Mouse (Mus musculus) megakaryocyte, embryonic 14.5 days (primary cell): Measurements from ENCODE around the gene Fndc7. TPM values are rescaled to one million over a fixed set of nuclear protein-coding genes. Genes with fewer than 3 reads are reported as not detected.

Experiments used
- H3K27me3 ChIP-seq: replicated peaks from 2 replicates; pipeline ENCODE3; 2012; ENCODE audit warnings: inconsistent platforms
- H3K36me3 ChIP-seq: replicated peaks from 2 replicates; pipeline ENCODE3; 2012; ENCODE audit warnings: low read length, inconsistent platforms, mixed read lengths
- H3K4me1 ChIP-seq: 2 replicates; pipeline ENCODE4 v1.6.1; 2012; ENCODE audit warnings: inconsistent platforms
- H3K4me3 ChIP-seq: replicated peaks from 2 replicates; pipeline ENCODE3; 2012; ENCODE audit warnings: moderate library complexity, mild to moderate bottlenecking, inconsistent platforms
- H3K9me3 ChIP-seq: 2 replicates; pipeline ENCODE4 v1.6.1; 2012; ENCODE audit warnings: inconsistent platforms
- FLI1 ChIP-seq: IDR thresholded peaks from 2 replicates; pipeline ENCODE4 v1.6.1; 2012; ENCODE audit warnings: low read length, inconsistent platforms, mixed read lengths
- GATA1 ChIP-seq: IDR thresholded peaks from 3 replicates; pipeline ENCODE4 v1.6.1; 2012; ENCODE audit warnings: mixed read lengths, low read length, inconsistent platforms, borderline replicate concordance
- polyA plus RNA-seq: library from polyadenylated mRNA; stranded (reverse); fragments of >175 nt; gene quantifications from 2 replicates; pipeline ENCODE4 v1.2.3, GENCODE M21; 2012; ENCODE audit warnings: low replicate concordance; ENCODE audit not compliant: insufficient read depth

Fndc7 gene
- polyA plus RNA-seq, 1 experiment, result 0.04 TPM

GRCm38 (mm10) chr3:108915999-108916398, 26.2 kb upstream of the Fndc7 start:
- TF ChIP-seq FLI1, result no peak
- no peak for TF ChIP-seq GATA1
- Histone ChIP-seq H3K36me3 (no peaks in the 10 kb centered on the region), H3K4me1 (peaks cover 41% of the 10 kb centered on the region)

GRCm38 (mm10) chr3:108911548-108912413, 22.0 kb upstream of the Fndc7 start, which contains the start of gene Prpf38b:
Gene Prpf38b, minus strand, starts transcription at chr3:108911727.
- Histone ChIP-seq H3K36me3 (peaks cover 26% of the 10 kb centered on the region), H3K9me3 (no peaks in the 10 kb centered on the region), H3K27me3 (no peaks in the 10 kb centered on the region), H3K4me1 (peaks cover 46% of the 10 kb centered on the region), H3K4me3 (peak within 1 kb of the TSS; percentile 99)
- peak; percentile 48; the same call in 1 of the 2 replicates for TF ChIP-seq FLI1
- no peak for TF ChIP-seq GATA1

More at GRCm38 (mm10) chr3:108915999-108916398, 26.2 kb upstream of the Fndc7 start:
- no peaks in the 10 kb centered on the region for H3K9me3 ChIP-seq
- H3K27me3 ChIP-seq, result peaks cover 2% of the 10 kb centered on the region
- no peak overlapping the region for H3K4me3 ChIP-seq

- H3K4me1 ChIP-seq, result peaks cover 39% of the 10 kb centered on the region
- H3K27me3 ChIP-seq, result no peaks in the 10 kb centered on the region
- no peak for TF ChIP-seq FLI1
- TF ChIP-seq GATA1, result no peak
- H3K4me3 ChIP-seq, result peak overlapping the region; percentile 99
- H3K9me3 ChIP-seq, result no peaks in the 10 kb centered on the region
- H3K36me3 ChIP-seq, result peaks cover 33% of the 10 kb centered on the region
Measured at GRCm38 (mm10) chr3:108911081-108911547, 21.3 kb upstream of the Fndc7 start.

DNA sequence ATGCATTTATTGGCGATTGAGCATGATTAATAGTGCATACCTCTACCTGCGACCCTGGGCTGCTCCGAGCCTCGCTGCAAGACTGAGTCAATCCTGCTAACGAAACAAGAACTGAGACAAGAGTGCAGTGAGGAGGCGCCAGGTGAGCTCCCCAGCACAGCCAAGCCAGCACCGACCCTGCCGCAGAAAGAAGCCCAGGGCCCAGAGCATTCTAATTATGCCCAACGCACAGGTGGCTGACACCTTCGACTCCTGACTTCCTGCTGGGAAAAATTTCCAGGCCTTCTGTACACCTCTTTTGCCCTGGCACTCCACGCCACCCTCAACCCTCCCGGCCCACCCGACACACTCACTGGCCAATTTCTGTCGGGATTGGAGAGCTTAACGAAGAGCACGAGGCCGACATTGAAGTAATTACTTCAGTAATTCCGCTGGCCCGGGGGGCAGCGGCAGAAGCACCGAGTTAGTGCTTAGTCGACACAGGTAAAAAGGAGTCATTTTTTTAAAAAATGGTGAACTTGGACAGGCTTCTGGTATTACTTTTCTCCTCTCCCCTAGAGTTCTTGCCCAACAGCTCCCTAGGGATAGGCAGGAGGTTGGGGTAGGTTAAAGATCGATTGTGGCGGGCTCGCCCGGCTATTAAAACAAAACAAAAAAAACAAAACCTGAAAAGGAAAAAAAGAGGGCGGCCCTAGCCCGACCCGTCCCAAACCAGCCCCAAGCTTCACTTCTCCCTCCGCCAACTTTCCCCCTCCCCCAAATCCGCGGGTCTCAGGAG, 20.7 kb upstream of the Fndc7 start:
- peaks cover 38% of the 10 kb centered on the region for H3K4me1 ChIP-seq
- H3K27me3 ChIP-seq, result no peaks in the 10 kb centered on the region
- H3K36me3 ChIP-seq, result peaks cover 39% of the 10 kb centered on the region
- peak overlapping the region; percentile 99 for H3K4me3 ChIP-seq
- H3K9me3 ChIP-seq, result no peaks in the 10 kb centered on the region
- TF ChIP-seq FLI1, result no peak
- no peak for TF ChIP-seq GATA1

DNA sequence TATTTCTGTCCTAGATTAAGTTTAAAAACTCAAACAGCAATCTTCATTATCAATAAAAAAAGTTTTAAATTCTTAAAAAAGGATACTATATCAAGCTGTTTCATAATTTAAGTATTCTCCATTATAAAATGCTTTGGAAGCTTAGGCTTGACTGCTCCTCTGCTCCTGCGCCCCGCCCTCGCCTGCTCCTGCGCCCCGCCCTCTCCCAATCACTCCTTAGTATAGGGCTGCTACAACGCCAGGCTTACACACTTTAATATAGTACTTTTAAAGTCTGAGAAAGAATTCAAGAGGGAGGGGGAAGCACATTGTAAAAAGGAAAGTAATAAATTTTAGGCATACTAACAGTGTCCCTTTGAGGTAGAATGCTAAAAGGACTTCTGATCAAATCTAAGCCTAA, 13.1 kb upstream of the Fndc7 start:
- Histone ChIP-seq H3K4me3 (no peak overlapping the region), H3K27me3 (no peaks in the 10 kb centered on the region), H3K9me3 (no peaks in the 10 kb centered on the region), H3K36me3 (peaks cover 85% of the 10 kb centered on the region), H3K4me1 (peaks cover 55% of the 10 kb centered on the region)
- no peak for TF ChIP-seq GATA1
- no peak for TF ChIP-seq FLI1

DNA sequence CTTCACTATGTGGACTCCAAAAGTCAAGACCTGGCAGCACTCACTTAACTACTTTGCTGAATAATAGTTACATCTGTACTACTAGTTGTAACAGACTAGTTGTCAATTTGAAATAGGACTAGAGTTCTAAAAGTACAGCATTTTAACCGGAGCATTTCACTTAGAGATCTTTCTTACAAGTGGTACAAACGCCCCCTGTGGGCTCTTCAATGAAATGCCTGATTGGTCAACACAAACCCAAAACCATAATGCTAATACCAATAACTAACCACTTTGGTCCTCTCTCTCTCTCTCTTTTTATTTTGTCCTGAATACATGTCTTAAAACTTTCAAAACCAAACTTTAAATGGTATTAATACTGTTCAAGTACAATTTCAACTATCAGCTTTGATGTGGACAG, 12.2 kb upstream of the Fndc7 start:
- H3K27me3 ChIP-seq, result no peaks in the 10 kb centered on the region
- no peaks in the 10 kb centered on the region for H3K9me3 ChIP-seq
- TF ChIP-seq GATA1 (no peak), FLI1 (no peak)
- no peak overlapping the region for H3K4me3 ChIP-seq
- H3K36me3 ChIP-seq, result peaks cover 76% of the 10 kb centered on the region
- peaks cover 52% of the 10 kb centered on the region for H3K4me1 ChIP-seq

GRCm38 (mm10) chr3:108900681-108901080, 10.9 kb upstream of the Fndc7 start:
- Histone ChIP-seq H3K4me1 (peaks cover 50% of the 10 kb centered on the region), H3K36me3 (peaks cover 62% of the 10 kb centered on the region), H3K27me3 (no peaks in the 10 kb centered on the region), H3K4me3 (no peak overlapping the region), H3K9me3 (no peaks in the 10 kb centered on the region)
- no peak for TF ChIP-seq FLI1
- TF ChIP-seq GATA1, result no peak

DNA sequence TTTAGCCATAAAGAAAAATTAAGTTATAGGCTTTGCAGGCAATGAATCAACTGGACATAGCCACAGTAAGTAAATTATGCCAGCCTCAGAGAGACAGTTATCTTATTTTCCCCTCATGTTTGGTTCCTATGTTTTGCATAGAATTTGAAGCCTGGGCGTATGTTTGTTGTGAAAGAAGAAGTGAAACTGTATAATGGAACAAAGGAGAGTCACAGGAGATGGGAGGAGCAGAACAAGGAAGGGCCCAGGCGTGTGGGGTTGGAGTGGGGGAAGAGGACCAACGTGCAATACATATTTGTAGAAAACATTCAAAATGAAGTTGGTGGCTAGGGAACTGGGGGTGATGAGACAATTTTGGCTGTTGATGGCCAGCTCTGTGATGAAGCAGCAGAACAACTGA, 10.3 kb upstream of the Fndc7 start:
- Histone ChIP-seq H3K9me3 (no peaks in the 10 kb centered on the region), H3K36me3 (peaks cover 57% of the 10 kb centered on the region), H3K4me3 (no peak overlapping the region), H3K27me3 (no peaks in the 10 kb centered on the region), H3K4me1 (peaks cover 50% of the 10 kb centered on the region)
- TF ChIP-seq FLI1 (no peak), GATA1 (no peak)

GRCm38 (mm10) chr3:108898640-108899039, 8.8 kb upstream of the Fndc7 start:
- H3K4me3 ChIP-seq, result no peak overlapping the region
- peaks cover 42% of the 10 kb centered on the region for H3K4me1 ChIP-seq
- peaks cover 42% of the 10 kb centered on the region for H3K36me3 ChIP-seq
- H3K9me3 ChIP-seq, result no peaks in the 10 kb centered on the region
- TF ChIP-seq GATA1 (no peak), FLI1 (no peak)
- no peaks in the 10 kb centered on the region for H3K27me3 ChIP-seq
